Mouse (Mus musculus): Measurements from ENCODE around the gene Slc4a8. TPM values are rescaled to one million over a fixed set of nuclear protein-coding genes. Genes with fewer than 3 reads are reported as not detected.

Gene Slc4a8
- polyA plus RNA-seq, 1 experiment: 30.1 TPM

DNA sequence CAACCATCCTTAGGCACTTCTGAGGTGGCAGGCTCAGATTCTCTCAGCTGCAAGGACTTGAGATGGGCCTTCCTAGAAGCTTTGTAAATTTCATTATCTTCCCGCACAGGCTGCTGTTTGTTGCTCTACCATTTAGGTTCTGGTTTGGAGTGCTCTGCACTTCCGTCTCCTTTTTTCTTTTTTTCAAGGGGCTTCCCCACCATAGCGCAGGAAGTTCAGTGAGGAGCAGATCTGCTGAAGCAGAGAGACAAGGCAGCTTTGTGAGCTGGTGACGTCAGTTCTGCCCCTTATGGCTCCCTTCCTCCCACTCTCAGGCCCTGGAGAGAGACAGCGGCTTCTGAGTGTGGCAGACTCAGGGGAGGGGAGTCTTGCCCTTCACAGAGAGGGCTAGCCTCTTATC, 29.0 kb upstream of the Slc4a8 start:
- TF ChIP-seq CTCF (IDR thresholded peaks at IDR 0.05; ENCODE audit: borderline replicate concordance, insufficient read depth, low read depth, low read length): no peak
- no peak for TF ChIP-seq POLR2A (IDR thresholded peaks at IDR 0.05; ENCODE audit: borderline replicate concordance, insufficient read depth, low read length)
- Histone ChIP-seq H3K27ac (ENCODE audit: insufficient read depth, low read length) (no peak overlapping the region), H3K4me1 (ENCODE audit: control insufficient read depth, insufficient read depth, low read length) (no peaks in the 10 kb centered on the region; the same call in 1 of the 2 replicates), H3K27me3 (ENCODE audit: control insufficient read depth, insufficient read depth, low read length) (peaks cover 4% of the 10 kb centered on the region; the same call in 1 of the 2 replicates), H3K4me3 (replicated peaks; ENCODE audit: insufficient read depth, low read depth, low read length) (no peak overlapping the region)
- DNase-seq: no peak
- WGBS: 56% methylated on average over 5 of the region's 5 CpGs

- H3K4me1 ChIP-seq (ENCODE audit: control insufficient read depth, insufficient read depth, low read length): no peaks in the 10 kb centered on the region; the same call in 1 of the 2 replicates
- DNase-seq: no peak
- 62% methylated on average over 14 of the region's 15 CpGs for WGBS
- TF ChIP-seq POLR2A (IDR thresholded peaks at IDR 0.05; ENCODE audit: borderline replicate concordance, insufficient read depth, low read length) (no peak), CTCF (IDR thresholded peaks at IDR 0.05; ENCODE audit: borderline replicate concordance, insufficient read depth, low read depth, low read length) (no peak)
- H3K27ac ChIP-seq (ENCODE audit: insufficient read depth, low read length): no peak overlapping the region
- H3K4me3 ChIP-seq (replicated peaks; ENCODE audit: insufficient read depth, low read depth, low read length): no peak overlapping the region
- peaks cover 2% of the 10 kb centered on the region; the same call in 1 of the 2 replicates for H3K27me3 ChIP-seq (ENCODE audit: control insufficient read depth, insufficient read depth, low read length)
These were observed 26.2 kb upstream of the Slc4a8 start for GRCm38 (mm10) chr15:100735095-100735952.

- peaks cover 2% of the 10 kb centered on the region; the same call in 1 of the 2 replicates for H3K27me3 ChIP-seq (ENCODE audit: control insufficient read depth, insufficient read depth, low read length)
- no peak for DNase-seq
- no peaks in the 10 kb centered on the region; the same call in 1 of the 2 replicates for H3K4me1 ChIP-seq (ENCODE audit: control insufficient read depth, insufficient read depth, low read length)
- no peak overlapping the region for H3K4me3 ChIP-seq (replicated peaks; ENCODE audit: insufficient read depth, low read depth, low read length)
- TF ChIP-seq CTCF (IDR thresholded peaks at IDR 0.05; ENCODE audit: borderline replicate concordance, insufficient read depth, low read depth, low read length): no peak
- TF ChIP-seq POLR2A (IDR thresholded peaks at IDR 0.05; ENCODE audit: borderline replicate concordance, insufficient read depth, low read length): no peak
- 76% methylated on average over 9 of the region's 9 CpGs for WGBS
- H3K27ac ChIP-seq (ENCODE audit: insufficient read depth, low read length): no peak overlapping the region
These were observed 25.6 kb upstream of the Slc4a8 start for GRCm38 (mm10) chr15:100735953-100736300.

DNA sequence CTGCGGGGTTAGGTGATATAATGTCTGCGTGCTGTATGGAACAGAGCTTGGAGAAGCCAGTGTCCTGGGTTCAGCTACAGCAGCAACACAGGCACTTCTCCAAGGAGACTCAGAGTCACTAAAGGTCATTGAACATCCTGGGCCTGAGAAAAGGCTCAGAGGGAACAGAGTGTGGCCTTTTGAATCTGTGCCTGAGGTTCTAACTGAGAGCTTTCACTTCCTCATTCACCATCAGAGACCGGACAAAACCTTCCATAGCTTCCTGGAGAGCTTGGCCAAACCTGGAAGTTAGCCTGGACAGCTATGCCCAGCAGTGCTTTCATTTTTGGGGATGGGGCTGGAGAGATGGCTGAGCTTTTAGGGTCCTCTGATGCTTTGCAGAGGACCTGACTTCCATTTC, 23.9 kb upstream of the Slc4a8 start:
- DNase-seq: no peak
- no peaks in the 10 kb centered on the region; the same call in 1 of the 2 replicates for H3K4me1 ChIP-seq (ENCODE audit: control insufficient read depth, insufficient read depth, low read length)
- TF ChIP-seq POLR2A (IDR thresholded peaks at IDR 0.05; ENCODE audit: borderline replicate concordance, insufficient read depth, low read length) (no peak), CTCF (IDR thresholded peaks at IDR 0.05; ENCODE audit: borderline replicate concordance, insufficient read depth, low read depth, low read length) (no peak)
- no peak overlapping the region for H3K27ac ChIP-seq (ENCODE audit: insufficient read depth, low read length)
- 87% methylated on average over 3 of the region's 3 CpGs for WGBS
- H3K4me3 ChIP-seq (replicated peaks; ENCODE audit: insufficient read depth, low read depth, low read length): no peak overlapping the region
- H3K27me3 ChIP-seq (ENCODE audit: control insufficient read depth, insufficient read depth, low read length): peaks cover 2% of the 10 kb centered on the region; the same call in 1 of the 2 replicates

- no peak for DNase-seq
- WGBS: 90% methylated on average over 7 of the region's 7 CpGs
- Histone ChIP-seq H3K4me1 (ENCODE audit: control insufficient read depth, insufficient read depth, low read length) (no peaks in the 10 kb centered on the region; the same call in 1 of the 2 replicates), H3K27me3 (ENCODE audit: control insufficient read depth, insufficient read depth, low read length) (peaks cover 2% of the 10 kb centered on the region; the same call in 1 of the 2 replicates), H3K4me3 (replicated peaks; ENCODE audit: insufficient read depth, low read depth, low read length) (no peak overlapping the region), H3K27ac (ENCODE audit: insufficient read depth, low read length) (no peak overlapping the region)
- TF ChIP-seq POLR2A (IDR thresholded peaks at IDR 0.05; ENCODE audit: borderline replicate concordance, insufficient read depth, low read length) (no peak), CTCF (IDR thresholded peaks at IDR 0.05; ENCODE audit: borderline replicate concordance, insufficient read depth, low read depth, low read length) (no peak)
These were observed 23.2 kb upstream of the Slc4a8 start for GRCm38 (mm10) chr15:100738351-100738781.

GRCm38 (mm10) chr15:100739442-100739841, 22.1 kb upstream of the Slc4a8 start:
- DNase-seq: no peak
- TF ChIP-seq POLR2A (IDR thresholded peaks at IDR 0.05; ENCODE audit: borderline replicate concordance, insufficient read depth, low read length) (no peak), CTCF (IDR thresholded peaks at IDR 0.05; ENCODE audit: borderline replicate concordance, insufficient read depth, low read depth, low read length) (no peak)
- no peak overlapping the region for H3K27ac ChIP-seq (ENCODE audit: insufficient read depth, low read length)
- WGBS: 87% methylated on average over 6 of the region's 6 CpGs
- no peak overlapping the region for H3K4me3 ChIP-seq (replicated peaks; ENCODE audit: insufficient read depth, low read depth, low read length)
- H3K4me1 ChIP-seq (ENCODE audit: control insufficient read depth, insufficient read depth, low read length): no peaks in the 10 kb centered on the region; the same call in 1 of the 2 replicates
- H3K27me3 ChIP-seq (ENCODE audit: control insufficient read depth, insufficient read depth, low read length): peaks cover 2% of the 10 kb centered on the region; the same call in 1 of the 2 replicates

GRCm38 (mm10) chr15:100743238-100743637, 18.3 kb upstream of the Slc4a8 start:
- H3K27ac ChIP-seq (ENCODE audit: insufficient read depth, low read length): no peak overlapping the region
- DNase-seq: no peak
- H3K4me3 ChIP-seq (replicated peaks; ENCODE audit: insufficient read depth, low read depth, low read length): no peak overlapping the region
- TF ChIP-seq POLR2A (IDR thresholded peaks at IDR 0.05; ENCODE audit: borderline replicate concordance, insufficient read depth, low read length) (no peak), CTCF (IDR thresholded peaks at IDR 0.05; ENCODE audit: borderline replicate concordance, insufficient read depth, low read depth, low read length) (no peak)
- H3K27me3 ChIP-seq (ENCODE audit: control insufficient read depth, insufficient read depth, low read length): peaks cover 2% of the 10 kb centered on the region; the same call in 1 of the 2 replicates
- WGBS: 93% methylated on average over 6 of the region's 6 CpGs
- H3K4me1 ChIP-seq (ENCODE audit: control insufficient read depth, insufficient read depth, low read length): no peaks in the 10 kb centered on the region
